Mouse (Mus musculus) midbrain, postnatal 0 days (tissue): ENCODE measurements at regions not wholly inside any gene's neighbourhood (a gene's known extent, or its start where the extent isn't known, plus 50 kb on each side); places are given as distances from the start of the nearest gene placed in this dataset.

ENCODE experiments used
- ATAC-seq: fragments of 200-750 bp; cut with Nextera tagmentation; 2 replicates; pipeline ENCODE4 v1.8.0; 2017; ENCODE audit warnings: moderate number of reproducible peaks, mild to moderate bottlenecking, moderate TSS enrichment, moderate library complexity; ENCODE audit not compliant: low FRiP score
- DNase-seq: peaks from one replicate; pipeline ENCODE4 v3.0.0-alpha.2; 2015; ENCODE audit warnings: low spot score
- H3K27ac ChIP-seq: fragments of 300-500 bp; sonication (generic); 2 replicates; pipeline ENCODE4 v1.5.1; 2014; ENCODE audit warnings: low read depth, mild to moderate bottlenecking, low read length, mixed read lengths
- H3K27me3 ChIP-seq: fragments of 300-500 bp; sonication (generic); 2 replicates; pipeline ENCODE4 v1.6.1; 2014; ENCODE audit warnings: low read length, control low read depth, mixed read lengths; ENCODE audit not compliant: insufficient read depth
- H3K36me3 ChIP-seq: fragments of 300-500 bp; sonication (generic); 2 replicates; pipeline ENCODE4 v1.6.1; 2014; ENCODE audit warnings: low read length, control low read depth, mixed read lengths; ENCODE audit not compliant: insufficient read depth
- H3K4me1 ChIP-seq: fragments of 300-500 bp; sonication (generic); 2 replicates; pipeline ENCODE4 v1.6.1; 2014; ENCODE audit warnings: mild to moderate bottlenecking, control low read depth, antibody characterized with exemption, low read length, mixed read lengths; ENCODE audit not compliant: insufficient read depth
- H3K4me2 ChIP-seq: fragments of 300-500 bp; sonication (generic); 2 replicates; pipeline ENCODE4 v1.6.1; 2014; ENCODE audit warnings: low read depth, mild to moderate bottlenecking, low read length, mixed read lengths; ENCODE audit not compliant: poor library complexity, severe bottlenecking
- H3K4me3 ChIP-seq: fragments of 300-500 bp; sonication (generic); 2 replicates; pipeline ENCODE4 v1.5.1; 2014; ENCODE audit warnings: low read depth, mild to moderate bottlenecking, low read length, moderate library complexity
- H3K9ac ChIP-seq: fragments of 300-500 bp; sonication (generic); replicated peaks from 2 replicates; pipeline ENCODE4 v1.6.1; 2014; ENCODE audit warnings: mild to moderate bottlenecking, low read length, moderate library complexity, mixed read lengths; ENCODE audit not compliant: poor library complexity, severe bottlenecking
- H3K9me3 ChIP-seq: fragments of 300-500 bp; sonication (generic); 2 replicates; pipeline ENCODE4 v1.6.1; 2016; ENCODE audit warnings: low read length, control low read depth
- CTCF ChIP-seq: IDR thresholded peaks from 2 replicates; pipeline ENCODE4 v1.5.1; 2016; ENCODE audit warnings: antibody characterized with exemption, mild to moderate bottlenecking
- WGBS: fragments of 180-500 bp; shearing (Covaris S2); extraction: QIAGEN DNeasy Blood & Tissue Kit; methylation state at CpG from one replicate; pipeline ENCODE4 v1.1.7; 2014; 5-methylcytosine and 5-hydroxymethylcytosine counted together

DNA sequence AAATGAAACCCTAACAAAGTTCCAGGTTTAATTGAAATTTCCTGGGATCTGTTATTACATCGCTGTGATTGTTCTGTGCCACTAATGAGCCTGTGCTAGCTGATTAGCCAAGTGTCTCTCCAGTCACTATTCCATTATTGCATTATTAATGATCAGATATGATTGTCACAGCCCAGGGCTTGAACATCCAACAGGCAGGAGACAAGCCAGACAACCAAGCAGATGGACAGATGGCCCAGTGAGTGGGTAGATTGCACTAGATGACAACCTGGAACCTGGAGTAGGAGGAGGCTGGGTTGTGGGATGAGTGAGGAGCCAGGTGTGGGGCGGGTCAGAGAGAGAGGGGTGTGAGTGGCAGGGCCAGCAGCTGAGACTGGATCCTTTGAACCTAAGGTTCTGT is 161.6 kb downstream of the Trim29 start:
- Histone ChIP-seq H3K36me3 (no peaks in the 10 kb centered on the region), H3K9ac (no peak overlapping the region), H3K27me3 (no peaks in the 10 kb centered on the region), H3K27ac (no peak overlapping the region), H3K9me3 (no peaks in the 10 kb centered on the region), H3K4me1 (0 out of 2 replicates have a peak, but pooled peaks cover 4% of the 10 kb centered on the region), H3K4me2 (no peak overlapping the region), H3K4me3 (no peak overlapping the region)
- WGBS, result 78% methylated on average over 2 of the region's 2 CpGs
- no peak for ATAC-seq
- no peak for DNase-seq
- no peak for TF ChIP-seq CTCF

- no peaks in the 10 kb centered on the region for H3K36me3 ChIP-seq
- H3K4me3 ChIP-seq, result no peak overlapping the region
- no peaks in the 10 kb centered on the region for H3K27me3 ChIP-seq
- H3K27ac ChIP-seq, result no peak overlapping the region
- 76% methylated on average over 1 of the region's 1 CpGs for WGBS
- H3K9me3 ChIP-seq, result no peaks in the 10 kb centered on the region
- H3K9ac ChIP-seq, result no peak overlapping the region
- H3K4me1 ChIP-seq, result 0 out of 2 replicates have a peak, but pooled peaks cover 4% of the 10 kb centered on the region
- no peak for DNase-seq
- ATAC-seq, result no peak
- no peak overlapping the region for H3K4me2 ChIP-seq
- no peak for TF ChIP-seq CTCF
Observed at GRCm38 (mm10) chr9:43473164-43473563, 162.5 kb downstream of the Trim29 start.

GRCm38 (mm10) chr9:43473601-43474302 is 163.1 kb downstream of the Trim29 start:
- Histone ChIP-seq H3K36me3 (no peaks in the 10 kb centered on the region), H3K4me2 (peak overlapping the region; percentile 7; the same call in 1 of the 2 replicates), H3K9me3 (no peaks in the 10 kb centered on the region), H3K27me3 (no peaks in the 10 kb centered on the region), H3K9ac (no peak overlapping the region), H3K27ac (no peak overlapping the region), H3K4me1 (0 out of 2 replicates have a peak, but pooled peaks cover 4% of the 10 kb centered on the region), H3K4me3 (no peak overlapping the region)
- DNase-seq, result peak; percentile 53
- 41% methylated on average over 16 of the region's 16 CpGs for WGBS
- ATAC-seq, result peak; percentile 38; the same call in 1 of the 2 replicates
- TF ChIP-seq CTCF, result no peak

- 52% methylated on average over 4 of the region's 4 CpGs for WGBS
- Histone ChIP-seq H3K9ac (no peak overlapping the region), H3K9me3 (no peaks in the 10 kb centered on the region), H3K4me3 (no peak overlapping the region), H3K36me3 (no peaks in the 10 kb centered on the region), H3K27ac (no peak overlapping the region), H3K4me1 (0 out of 2 replicates have a peak, but pooled peaks cover 4% of the 10 kb centered on the region), H3K27me3 (no peaks in the 10 kb centered on the region), H3K4me2 (no peak overlapping the region)
- DNase-seq, result no peak
- ATAC-seq, result no peak
- TF ChIP-seq CTCF, result no peak
Observed at GRCm38 (mm10) chr9:43474303-43474643, 163.6 kb downstream of the Trim29 start.

DNA sequence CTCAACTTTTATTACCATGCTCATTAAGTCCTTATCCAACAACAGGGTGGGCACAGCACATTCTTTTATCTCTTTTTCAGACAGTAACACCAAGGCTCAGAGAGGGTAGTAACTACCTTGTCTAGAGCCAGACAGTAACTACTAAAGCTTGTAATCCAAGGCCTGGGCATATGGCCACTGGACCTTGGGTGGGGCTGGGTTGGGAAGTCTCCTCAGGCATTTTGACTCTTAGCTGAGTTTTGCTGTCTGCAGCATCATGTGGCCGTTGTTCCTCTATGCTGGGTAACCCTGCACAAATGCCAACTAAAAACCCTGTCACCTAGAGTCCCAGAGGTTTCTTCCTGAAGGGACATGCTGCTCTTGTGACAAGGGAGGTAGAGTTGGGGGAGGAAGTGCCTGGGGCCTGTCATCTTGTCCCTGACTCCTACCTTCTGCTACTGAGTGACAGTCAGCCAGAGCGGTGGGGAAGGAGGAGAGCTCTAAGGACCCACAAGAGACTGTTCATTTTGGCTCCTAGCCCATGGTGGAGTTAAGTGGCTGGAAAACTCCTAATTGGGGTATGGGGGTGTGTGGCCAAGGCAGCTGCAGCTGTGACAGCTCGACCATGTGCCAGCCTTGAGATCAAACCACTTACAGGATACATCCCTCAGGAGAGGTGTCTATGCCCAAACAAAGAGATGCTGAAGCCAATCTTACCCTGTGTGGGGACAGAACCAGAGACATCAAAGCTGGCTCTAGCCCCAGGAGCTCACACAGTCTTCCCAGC is 170.4 kb downstream of the Trim29 start:
- WGBS, result 50% methylated on average over 3 of the region's 3 CpGs
- ATAC-seq, result no peak
- Histone ChIP-seq H3K36me3 (no peaks in the 10 kb centered on the region), H3K9ac (no peak overlapping the region), H3K4me1 (no peaks in the 10 kb centered on the region), H3K4me3 (no peak overlapping the region), H3K27me3 (no peaks in the 10 kb centered on the region), H3K4me2 (no peak overlapping the region), H3K9me3 (no peaks in the 10 kb centered on the region), H3K27ac (no peak overlapping the region)
- DNase-seq, result peak; percentile 79
- TF ChIP-seq CTCF, result no peak
